ENCODE assay signal across 7 mouse cellular contexts in the genomic region with DNA sequence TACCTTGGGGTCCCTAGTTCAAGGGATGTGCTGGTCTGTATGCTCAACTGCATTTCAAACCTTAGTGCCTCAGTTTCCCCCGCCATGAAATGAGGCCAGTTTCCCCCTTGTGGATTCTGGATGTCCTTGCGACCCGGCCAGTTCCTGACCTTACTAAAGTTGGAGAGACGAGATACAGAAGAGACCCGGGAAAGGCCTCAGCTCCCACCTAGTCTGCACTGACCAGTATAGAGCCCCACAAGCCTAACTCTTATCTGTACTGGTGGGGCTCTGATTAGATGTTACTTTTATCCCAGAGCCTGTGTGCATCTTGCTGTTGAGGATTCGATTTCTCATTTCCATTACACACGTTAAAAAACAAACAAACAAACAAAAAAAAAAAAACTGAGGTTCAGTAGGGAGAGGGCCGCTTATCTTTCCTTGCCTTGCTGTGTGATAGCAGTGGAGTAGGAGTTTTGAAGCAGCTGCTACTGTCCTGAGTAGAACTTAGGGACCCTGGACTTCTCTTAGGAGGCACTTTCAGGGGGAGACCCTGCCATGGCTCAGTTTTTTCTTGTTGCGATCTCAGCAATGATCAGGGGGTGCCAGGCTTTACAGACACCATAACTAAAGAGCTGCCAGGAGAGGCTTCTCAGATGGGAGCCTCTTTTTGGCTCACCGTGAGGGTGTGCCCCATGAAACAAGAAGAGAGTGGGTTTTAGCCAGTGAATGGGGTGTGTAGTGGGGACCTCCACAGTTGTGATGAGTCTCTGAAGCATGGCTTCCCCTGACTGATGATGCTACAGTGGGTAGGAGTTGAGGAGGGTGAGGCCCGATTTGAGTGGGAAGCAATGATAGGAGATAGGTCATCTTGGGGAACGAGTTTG. TPM values are rescaled to one million over a fixed set of nuclear protein-coding genes. Genes with fewer than 3 reads are reported as not detected.
DNase-seq lines count a peak whose midpoint lies in the region; ATAC-seq and TF ChIP-seq lines count a peak whose summit lies in the region.

No protein-coding gene starts in this region.

- H3K27me3 ChIP-seq in embryonic facial prominence, embryonic 12.5 days = no peaks in the 10 kb centered on the region
- H3K27me3 ChIP-seq in hindbrain, postnatal 0 days (ENCODE audit: insufficient read depth, low read length) = no peaks in the 10 kb centered on the region

- H3K36me3 ChIP-seq in embryonic facial prominence, embryonic 12.5 days = peaks cover 21% of the 10 kb centered on the region
- H3K36me3 ChIP-seq in hindbrain, postnatal 0 days (ENCODE audit: insufficient read depth, low read length) = 0 out of 2 replicates have a peak, but pooled peaks cover 10% of the 10 kb centered on the region
- no peaks in the 10 kb centered on the region for H3K36me3 ChIP-seq in macrophage (ENCODE audit: inconsistent target)

- H3K4me1 ChIP-seq in brown adipose tissue, adult 24 weeks (ENCODE audit: control insufficient read depth, insufficient read depth, insufficient read length, low read length) = 0 out of 2 replicates have a peak, but pooled peaks cover 2% of the 10 kb centered on the region
- H3K4me1 ChIP-seq in embryonic facial prominence, embryonic 12.5 days = peaks cover 33% of the 10 kb centered on the region
- peaks cover 23% of the 10 kb centered on the region; the same call in 1 of the 2 replicates for H3K4me1 ChIP-seq in hindbrain, postnatal 0 days (ENCODE audit: insufficient read depth, low read length)

- DNase-seq in left cerebral cortex, postnatal 14 days (ENCODE audit: low spot score in 2 of 2) = peak; percentile 1 to 2
- no peak for DNase-seq in left cerebral cortex, adult 11 months (ENCODE audit: low spot score)
- DNase-seq in hindbrain, postnatal 0 days (ENCODE audit: low spot score) = no peak
- no peak for DNase-seq in urinary bladder, adult 2 months (ENCODE audit: low spot score)

- 30% methylated on average over 12 of the region's 12 CpGs for WGBS in embryonic facial prominence, embryonic 12.5 days
- 15% methylated on average over 12 of the region's 12 CpGs for WGBS in hindbrain, postnatal 0 days
- WGBS in macrophage (ENCODE audit: missing documents) = 50% methylated on average over 12 of the region's 12 CpGs

- H3K9ac ChIP-seq in embryonic facial prominence, embryonic 12.5 days = peak overlapping the region; percentile 94
- H3K9ac ChIP-seq in hindbrain, postnatal 0 days (replicated peaks; ENCODE audit: low read length) = peak overlapping the region; percentile 78

- H3K79me2 ChIP-seq in macrophage (ENCODE audit: inconsistent target) = peaks cover 23% of the 10 kb centered on the region; the same call in 1 of the 2 replicates

- no peak for ATAC-seq in embryonic facial prominence, embryonic 12.5 days (ENCODE audit: insufficient number of reproducible peaks, insufficient read depth, low FRiP score, low TSS enrichment)
- ATAC-seq in hindbrain, postnatal 0 days = no peak

- no peaks in the 10 kb centered on the region for H3K9me3 ChIP-seq in embryonic facial prominence, embryonic 12.5 days
- H3K9me3 ChIP-seq in hindbrain, postnatal 0 days (ENCODE audit: low read length) = no peaks in the 10 kb centered on the region

- peak overlapping the region; percentile 87 for H3K4me3 ChIP-seq in brown adipose tissue, adult 24 weeks (ENCODE audit: insufficient read depth, low read depth, low read length)
- peak overlapping the region; percentile 87 for H3K4me3 ChIP-seq in embryonic facial prominence, embryonic 12.5 days
- H3K4me3 ChIP-seq in hindbrain, postnatal 0 days (ENCODE audit: low read length) = peak overlapping the region; percentile 78
- peak overlapping the region; percentile 54 for H3K4me3 ChIP-seq in macrophage (ENCODE audit: inconsistent target)

- peak; percentile 11; the same call in 1 of the 2 replicates for TF ChIP-seq CTCF in hindbrain, postnatal 0 days (IDR thresholded peaks at IDR 0.05; ENCODE audit: low read depth)

- intact Hi-C loops in left cerebral cortex, postnatal 14 days (cut with DNase I) = no loop called here

- H3K27ac ChIP-seq in brown adipose tissue, adult 24 weeks (replicated peaks; ENCODE audit: low read depth, low read length) = no peak overlapping the region
- peak overlapping the region; percentile 89 for H3K27ac ChIP-seq in embryonic facial prominence, embryonic 12.5 days
- peak overlapping the region; percentile 76; the same call in 1 of the 2 replicates for H3K27ac ChIP-seq in hindbrain, postnatal 0 days
- no peak overlapping the region for H3K27ac ChIP-seq in macrophage

- H3K4me2 ChIP-seq in embryonic facial prominence, embryonic 12.5 days (replicated peaks) = peak overlapping the region; percentile 87
- peak overlapping the region; percentile 92 for H3K4me2 ChIP-seq in hindbrain, postnatal 0 days (ENCODE audit: low read depth, low read length)

RNA-seq across cellular contexts. Expression of gene Llgl1, which starts 1.0 kb away (rescaled TPM):
- total RNA-seq in left cerebral cortex, postnatal 14 days (2021) = 10 to 100 TPM; 40.4 to 43.8 TPM
- polyA plus RNA-seq in brown adipose tissue, adult 24 weeks (2012; ENCODE audit: insufficient read depth, insufficient read length, missing spikeins) = 4.3 and 4.4 TPM in 2 replicates
- polyA plus RNA-seq in embryonic facial prominence, embryonic 12.5 days (2016; fragmentation: Nextera tagmentation; extraction: Ambion mirVana) = 105 and 110 TPM in 2 replicates
- total RNA-seq in hindbrain, postnatal 0 days (2014; rRNA removed) = 60.2 and 75.5 TPM in 2 replicates
- 35.2 and 36.7 TPM in 2 replicates for polyA plus RNA-seq in hindbrain, postnatal 0 days (2015; fragmentation: Nextera tagmentation; extraction: Ambion mirVana)
- 10 to 100 TPM in 23 of 26 experiments, 1 to 10 TPM in 3; 7.6 to 55.6 (median 25.8) TPM for total RNA-seq in macrophage (2018; cell fraction: chromatin; rRNA removed)
- 10 to 100 TPM in 17 of 26 experiments, 1 to 10 TPM in 9; 7.0 to 13.5 (median 10.9) TPM for total RNA-seq in macrophage (2018; cell fraction: cytosol; rRNA removed)
- total RNA-seq in macrophage (2018; cell fraction: nucleus; rRNA removed) = 10 to 100 TPM in 21 of 26 experiments, 1 to 10 TPM in 5; 6.4 to 33.4 (median 16.2) TPM
- 4.8 to 11.6 TPM (median 9.7 TPM) in 3 replicates for polyA plus RNA-seq in macrophage (2018)
- polyA plus RNA-seq in urinary bladder, adult 2 months (2012; rRNA removed) = 26.5 and 28.2 TPM in 2 replicates

RNA-seq across cellular contexts. Expression of gene Flii, which starts 26.5 kb away (rescaled TPM):
- 10 to 100 TPM; 42.9 to 49.3 TPM for total RNA-seq in left cerebral cortex, postnatal 14 days (2021)
- 68.5 and 68.8 TPM in 2 replicates for polyA plus RNA-seq in brown adipose tissue, adult 24 weeks (2012; ENCODE audit: insufficient read depth, insufficient read length, missing spikeins)
- 72.9 and 76.2 TPM in 2 replicates for polyA plus RNA-seq in embryonic facial prominence, embryonic 12.5 days (2016; fragmentation: Nextera tagmentation; extraction: Ambion mirVana)
- total RNA-seq in hindbrain, postnatal 0 days (2014; rRNA removed) = 77.1 and 112 TPM in 2 replicates
- 39.9 and 42.7 TPM in 2 replicates for polyA plus RNA-seq in hindbrain, postnatal 0 days (2015; fragmentation: Nextera tagmentation; extraction: Ambion mirVana)
- total RNA-seq in macrophage (2018; cell fraction: chromatin; rRNA removed) = 100 to 1,000 TPM; 115 to 421 (median 198) TPM
- total RNA-seq in macrophage (2018; cell fraction: cytosol; rRNA removed) = 100 to 1,000 TPM; 116 to 164 (median 145) TPM
- 100 to 1,000 TPM; 123 to 370 (median 163) TPM for total RNA-seq in macrophage (2018; cell fraction: nucleus; rRNA removed)
- polyA plus RNA-seq in macrophage (2018) = 123 to 157 TPM (median 153 TPM) in 3 replicates
- 175 and 179 TPM in 2 replicates for polyA plus RNA-seq in urinary bladder, adult 2 months (2012; rRNA removed)

RNA-seq across cellular contexts. Expression of gene Mief2, which starts 27.6 kb away (rescaled TPM):
- total RNA-seq in left cerebral cortex, postnatal 14 days (2021) = 10 to 100 TPM; 22.3 to 27.6 TPM
- 23.5 and 30.7 TPM in 2 replicates for polyA plus RNA-seq in brown adipose tissue, adult 24 weeks (2012; ENCODE audit: insufficient read depth, insufficient read length, missing spikeins)
- 19.1 and 19.6 TPM in 2 replicates for polyA plus RNA-seq in embryonic facial prominence, embryonic 12.5 days (2016; fragmentation: Nextera tagmentation; extraction: Ambion mirVana)
- 38.0 and 40.6 TPM in 2 replicates for total RNA-seq in hindbrain, postnatal 0 days (2014; rRNA removed)
- polyA plus RNA-seq in hindbrain, postnatal 0 days (2015; fragmentation: Nextera tagmentation; extraction: Ambion mirVana) = 24.8 and 26.0 TPM in 2 replicates
- 10 to 100 TPM in 18 of 26 experiments, 1 to 10 TPM in 8; 5.7 to 33.1 (median 17.5) TPM for total RNA-seq in macrophage (2018; cell fraction: chromatin; rRNA removed)
- 10 to 100 TPM in 5 of 26 experiments, 1 to 10 TPM in 21; 1.9 to 13.3 (median 7.4) TPM for total RNA-seq in macrophage (2018; cell fraction: cytosol; rRNA removed)
- total RNA-seq in macrophage (2018; cell fraction: nucleus; rRNA removed) = 10 to 100 TPM in 21 of 26 experiments, 1 to 10 TPM in 5; 5.4 to 42.0 (median 19.8) TPM
- 5.2 to 12.7 TPM (median 9.1 TPM) in 3 replicates for polyA plus RNA-seq in macrophage (2018)
- polyA plus RNA-seq in urinary bladder, adult 2 months (2012; rRNA removed) = 15.9 and 18.0 TPM in 2 replicates

Comparison
In these comparisons a context has a peak if more than half of its experiments do, and no peak if none do; other contexts are left out.
1. DNase-seq: peak in left cerebral cortex, postnatal 14 days (2 of 2); none in left cerebral cortex, adult 11 months (single experiment), hindbrain, postnatal 0 days (single experiment) and urinary bladder, adult 2 months (single experiment).
2. H3K27ac ChIP-seq: peak in embryonic facial prominence, embryonic 12.5 days (single experiment) and hindbrain, postnatal 0 days (single experiment); none in brown adipose tissue, adult 24 weeks (single experiment) and macrophage (single experiment).
3. Peak in every context shown above with its lines, with median percentiles within 50 percentile points of each other: H3K4me3 ChIP-seq.